Mouse (Mus musculus): ENCODE measurements around the gene Fscb. TPM values are rescaled to one million over a fixed set of nuclear protein-coding genes. Genes with fewer than 3 reads are reported as not detected.

The Fscb gene
- not detected in 2 replicates for polyA plus RNA-seq (2015; fragmentation: Nextera tagmentation; extraction: Ambion mirVana)

GRCm38 (mm10) chr12:64474590-64474989 is at the start of gene Fscb:
Fscb (minus strand) TSS chr12:64474690.

